Mouse (Mus musculus) MEL-GATA-1-ER (cell line): ENCODE measurements around the gene Ramp1.
A peak's percentile ranks its signal among the peaks of the same experiment; 100 is the strongest.

Experiments used
- DNase-seq: peaks from one replicate; pipeline ENCODE4 v3.0.0-alpha.2; 2012; ENCODE audit warnings: low read depth; ENCODE audit errors: extremely low read depth

The Ramp1 gene

GRCm38 (mm10) chr1:91237676-91238075, 58.1 kb downstream of the Ramp1 start:
- DNase-seq, result no peak

DNA sequence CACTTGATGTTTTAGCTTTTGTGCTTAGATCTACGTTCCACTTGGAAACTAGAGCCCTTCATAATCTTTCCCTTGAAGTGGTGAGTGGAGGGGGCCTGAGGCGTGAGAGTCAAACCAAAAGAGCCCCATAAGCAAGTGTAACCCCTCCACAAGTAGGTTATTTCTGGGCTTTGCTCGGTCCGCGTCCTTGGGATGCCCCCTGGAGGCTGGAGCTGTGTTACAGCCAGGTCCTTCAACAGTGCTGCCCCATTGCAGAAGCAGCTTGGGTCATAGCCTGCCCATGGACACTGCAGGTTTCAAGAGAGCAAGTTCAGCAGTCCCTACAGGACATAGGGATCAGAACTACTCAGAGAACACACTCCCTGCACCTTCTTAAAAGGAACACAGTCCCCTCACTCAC, 59.5 kb downstream of the Ramp1 start:
- DNase-seq, result no peak

DNA sequence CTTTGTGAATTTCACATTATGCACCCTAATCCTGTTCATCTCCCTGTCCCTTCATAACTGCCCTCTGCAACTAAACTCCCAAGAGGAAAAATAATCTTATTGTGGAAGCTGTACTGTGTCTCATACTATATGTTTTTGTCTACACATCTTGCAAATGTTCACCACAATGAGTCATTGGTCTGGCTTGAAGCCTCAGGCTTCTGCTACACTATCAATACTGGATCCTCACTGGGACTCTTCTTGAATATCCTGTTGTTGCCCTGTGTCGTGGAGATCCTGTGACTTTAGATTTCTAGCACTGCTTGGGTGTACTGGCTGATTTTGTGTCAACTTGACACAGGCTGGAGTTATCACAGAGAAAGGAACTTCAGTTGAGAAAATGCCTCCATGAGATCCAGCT, 60.2 kb downstream of the Ramp1 start:
- DNase-seq, result no peak

- DNase-seq, result no peak
Measured at GRCm38 (mm10) chr1:91240685-91241084, 61.1 kb downstream of the Ramp1 start.

- DNase-seq, result no peak
Measured at GRCm38 (mm10) chr1:91241249-91241648, 61.6 kb downstream of the Ramp1 start.

GRCm38 (mm10) chr1:91248242-91248641, 68.6 kb downstream of the Ramp1 start:
- DNase-seq, result peak; percentile 39

GRCm38 (mm10) chr1:91248970-91249369, 69.3 kb downstream of the Ramp1 start:
- DNase-seq, result no peak

DNA sequence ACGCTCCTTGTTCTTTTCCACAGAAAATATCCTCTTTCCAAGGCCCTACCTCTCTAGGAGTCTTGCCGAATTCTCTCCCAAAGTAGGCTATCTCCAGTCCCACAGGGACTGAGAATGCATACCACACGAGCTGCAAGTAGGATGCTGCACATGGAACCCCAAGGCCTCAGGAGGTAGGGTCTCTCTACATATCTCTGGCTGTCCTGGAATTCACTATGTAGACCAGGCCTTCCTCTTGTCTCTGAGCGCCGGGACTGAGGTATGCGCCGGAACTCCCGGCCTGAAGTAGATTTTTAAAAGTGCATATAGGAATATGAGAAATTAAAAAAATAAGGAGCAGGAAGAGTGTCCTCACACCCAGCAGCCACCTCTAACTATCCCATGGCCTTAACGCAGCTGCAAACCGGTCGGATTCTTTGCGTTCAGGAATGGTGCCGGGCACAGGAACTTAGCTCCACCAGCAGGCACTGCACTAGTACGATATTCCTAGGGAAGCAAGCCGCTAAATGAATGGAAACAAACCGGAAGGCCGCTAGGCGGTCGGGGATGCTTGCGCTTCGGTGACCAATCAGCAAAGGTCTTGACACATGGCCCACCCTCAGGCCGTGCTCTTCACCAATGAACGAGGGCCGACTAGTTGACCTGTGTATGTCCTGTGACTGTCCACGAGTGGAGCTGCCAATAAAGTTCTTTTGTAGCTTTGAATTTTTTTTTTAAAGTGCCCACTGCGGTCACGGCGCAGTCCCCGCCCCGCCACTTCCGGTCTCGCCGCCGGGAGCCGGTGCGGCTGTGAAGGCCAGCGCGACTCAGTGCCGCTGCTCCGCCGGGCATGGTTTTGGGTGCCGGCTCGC, 70.2 kb downstream of the Ramp1 start, which contains the start of gene Ube2f:
Gene Ube2f, plus strand, starts transcription at position 741 of the 851 bp plus-strand sequence.
- DNase-seq, result peak; percentile 99

DNA sequence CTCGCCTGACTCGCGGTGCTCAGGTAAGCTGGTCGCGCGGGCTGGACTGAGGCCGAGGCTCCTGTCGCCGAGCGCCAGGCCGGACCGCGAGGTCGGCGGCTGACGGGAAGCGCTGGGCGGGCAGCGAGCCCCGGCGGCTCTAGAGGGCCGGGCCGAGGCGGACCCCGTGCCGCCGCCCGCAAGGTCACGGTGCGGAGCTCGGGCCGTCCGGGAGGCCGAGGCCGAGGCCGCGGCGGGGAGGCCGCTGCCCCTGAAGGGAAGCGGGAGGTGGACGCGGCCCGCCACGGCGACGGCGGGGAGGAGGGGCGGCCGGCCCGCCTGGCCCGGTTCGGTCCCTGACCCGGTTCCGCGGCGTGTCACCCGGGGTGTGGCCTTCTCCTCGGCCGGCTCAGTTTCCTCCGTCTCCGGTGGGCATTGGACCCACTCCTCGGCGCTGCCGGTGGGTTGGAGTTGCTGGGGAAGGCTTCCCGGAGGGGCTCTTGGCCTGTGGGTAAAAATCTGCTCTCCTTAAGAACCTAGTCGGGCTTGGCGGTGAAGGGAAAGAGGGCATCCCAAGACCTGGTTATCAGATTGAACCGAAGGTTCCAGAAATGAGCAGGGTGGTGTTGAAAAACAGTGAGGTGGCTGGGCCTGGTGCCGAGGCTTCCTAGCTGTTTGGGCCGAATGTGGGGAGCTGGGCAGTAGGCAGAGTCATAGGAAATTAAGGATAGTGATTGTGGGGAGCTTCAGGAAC, 71.0 kb downstream of the Ramp1 start:
- no peak for DNase-seq

DNA sequence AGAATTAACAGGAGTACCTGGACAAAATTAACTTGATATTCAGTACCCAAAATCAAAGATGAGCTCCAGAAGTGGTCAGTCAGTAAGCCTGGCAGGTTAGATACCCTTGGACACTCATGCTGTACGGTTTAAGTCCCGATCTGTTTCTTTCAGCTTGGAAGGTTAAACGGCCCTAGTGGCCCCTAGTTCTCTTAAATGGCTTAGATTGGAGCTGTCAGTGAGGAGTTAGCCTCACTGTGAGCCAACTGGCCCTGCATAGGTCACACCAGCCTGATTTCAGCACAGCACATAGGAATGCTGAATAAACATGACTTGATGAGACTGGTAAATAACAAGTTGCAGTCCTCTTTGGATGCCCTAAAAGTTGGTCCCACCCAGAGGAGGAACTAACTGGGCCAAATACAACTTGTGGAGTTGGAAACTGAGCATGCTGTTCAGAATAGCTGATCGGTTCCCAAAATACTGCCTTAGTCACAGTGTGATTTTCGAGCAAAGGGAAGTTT, 71.6 kb downstream of the Ramp1 start:
- DNase-seq, result peak; percentile 33

DNA sequence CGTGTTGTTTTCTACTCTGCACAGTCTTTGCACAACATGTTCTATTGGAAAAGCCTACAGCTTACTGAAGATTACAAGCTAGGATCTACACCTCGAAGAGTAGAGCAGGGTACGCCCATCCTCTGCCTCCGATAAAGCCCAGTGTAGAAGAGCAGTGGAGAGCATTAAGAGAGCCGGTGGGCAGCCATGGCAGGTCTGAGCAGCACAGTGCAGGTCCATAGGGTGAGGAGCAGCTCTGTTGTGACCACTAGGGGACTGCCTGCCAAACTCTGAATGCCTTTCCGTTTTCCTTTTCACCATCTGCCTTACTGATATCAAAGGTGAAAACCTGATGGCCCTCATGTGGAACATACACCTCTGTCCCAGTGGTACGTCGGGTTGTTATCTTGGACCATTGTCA, 72.3 kb downstream of the Ramp1 start:
- no peak for DNase-seq

DNA sequence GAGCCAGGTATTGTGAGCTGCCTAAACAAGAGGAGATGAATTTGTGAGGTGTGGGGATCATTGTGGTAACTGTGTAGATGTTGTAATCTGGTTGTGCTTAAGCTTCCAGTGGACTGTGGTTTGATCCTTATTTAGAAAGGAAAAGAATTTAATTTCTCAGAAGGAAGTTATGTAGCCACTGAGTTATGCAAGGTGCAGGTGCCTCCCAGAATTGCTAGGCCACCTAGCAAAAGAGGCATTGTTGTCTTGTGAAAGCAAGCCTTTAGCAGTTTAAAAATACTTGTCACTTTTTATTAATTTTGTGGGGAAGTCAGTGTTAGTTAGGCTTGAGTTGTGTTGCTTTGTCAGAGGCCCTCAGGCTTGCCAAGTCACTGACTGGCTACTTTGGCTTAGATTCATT, 78.3 kb downstream of the Ramp1 start:
- DNase-seq, result no peak

- no peak for DNase-seq
Measured at GRCm38 (mm10) chr1:91259794-91260193, 80.2 kb downstream of the Ramp1 start.

GRCm38 (mm10) chr1:91262508-91262907, 82.9 kb downstream of the Ramp1 start:
- no peak for DNase-seq

GRCm38 (mm10) chr1:91272260-91272659, 92.6 kb downstream of the Ramp1 start:
- DNase-seq, result no peak
